Mouse (Mus musculus) cerebellum, adult 2 months (tissue): Measurements from ENCODE around the gene Lyrm7. TPM values are rescaled to one million over a fixed set of nuclear protein-coding genes. Genes with fewer than 3 reads are reported as not detected.
A peak's percentile ranks its signal among the peaks of the same experiment; 100 is the strongest.

Experiments used
- DNase-seq, 2 experiments: peaks; one replicate each; pipeline ENCODE4 v3.0.0; 2021
- H3K27ac ChIP-seq: fragments of 200-500 bp; 2 replicates; pipeline ENCODE4 v1.5.1; 2012; ENCODE audit warnings: low read length, control low read depth, inconsistent platforms; ENCODE audit not compliant: insufficient read depth
- H3K27me3 ChIP-seq: fragments of 200-500 bp; 2 replicates; pipeline ENCODE4 v1.6.1; 2012; ENCODE audit warnings: inconsistent platforms, mild to moderate bottlenecking, low read length, moderate library complexity; ENCODE audit not compliant: control insufficient read depth, insufficient read depth
- H3K4me1 ChIP-seq: fragments of 200-500 bp; 2 replicates; pipeline ENCODE4 v1.6.1; 2011; ENCODE audit warnings: low read length; ENCODE audit not compliant: control insufficient read depth, insufficient read depth
- H3K4me3 ChIP-seq: fragments of 200-500 bp; replicated peaks from 2 replicates; pipeline ENCODE3; 2011; ENCODE audit warnings: mild to moderate bottlenecking, low read depth, low read length, control low read depth; ENCODE audit not compliant: insufficient read depth
- CTCF ChIP-seq: fragments of 200-500 bp; IDR thresholded peaks from 2 replicates; pipeline ENCODE4 v1.5.1; 2011; ENCODE audit warnings: low read depth, mild to moderate bottlenecking, control low read depth, low read length, moderate library complexity, borderline replicate concordance; ENCODE audit not compliant: insufficient read depth
- POLR2A ChIP-seq: fragments of 200-500 bp; IDR thresholded peaks from 2 replicates; pipeline ENCODE4 v1.6.1; 2011; ENCODE audit warnings: low read length, control low read depth, borderline replicate concordance; ENCODE audit not compliant: insufficient read depth
- WGBS: fragments of 180-500 bp; shearing (Covaris S2); methylation state at CpG from one replicate; pipeline ENCODE4 v1.1.7; 2018; 5-methylcytosine and 5-hydroxymethylcytosine counted together
- polyA plus RNA-seq: library from polyadenylated mRNA; depleted of rRNA; stranded (reverse); fragments of >200 nt; gene quantifications from 2 replicates; pipeline ENCODE4 v1.2.3, GENCODE M21; 2012

Lyrm7 gene
- polyA plus RNA-seq, 1 experiment, result 24.3 TPM

DNA sequence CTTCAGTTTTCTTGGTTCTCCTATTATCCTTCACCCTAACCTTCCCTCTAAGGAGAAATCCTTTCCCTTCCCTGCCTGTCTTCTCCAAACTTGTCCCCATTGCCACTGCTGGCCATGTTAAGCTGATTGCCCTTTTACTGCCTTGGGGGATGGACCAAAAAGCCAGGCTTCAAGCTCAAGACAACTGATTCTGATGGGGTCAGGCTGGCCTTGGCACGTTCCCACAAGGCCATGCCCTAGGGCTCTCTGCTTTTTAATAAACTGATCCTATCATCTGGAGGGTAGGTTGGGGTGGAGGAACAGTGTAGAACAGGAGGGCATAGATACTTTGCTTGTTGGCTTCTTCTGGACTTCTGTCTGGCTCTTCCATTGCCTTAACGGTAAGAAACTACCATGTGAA lies 24.7 kb upstream of the Lyrm7 start:
- WGBS, result 81% methylated on average over 2 of the region's 2 CpGs
- no peak for DNase-seq
- Histone ChIP-seq H3K4me1 (no peaks in the 10 kb centered on the region), H3K4me3 (no peak overlapping the region), H3K27ac (no peak overlapping the region), H3K27me3 (no peaks in the 10 kb centered on the region)
- TF ChIP-seq CTCF (no peak), POLR2A (no peak)

- TF ChIP-seq POLR2A, result no peak
- TF ChIP-seq CTCF, result no peak
- no peaks in the 10 kb centered on the region for H3K4me1 ChIP-seq
- no peaks in the 10 kb centered on the region for H3K27me3 ChIP-seq
- no peak overlapping the region for H3K27ac ChIP-seq
- DNase-seq, result no peak
- no peak overlapping the region for H3K4me3 ChIP-seq
- 23% methylated on average over 5 of the region's 5 CpGs for WGBS
These were observed 24.2 kb upstream of the Lyrm7 start for GRCm38 (mm10) chr11:54884937-54885336.

DNA sequence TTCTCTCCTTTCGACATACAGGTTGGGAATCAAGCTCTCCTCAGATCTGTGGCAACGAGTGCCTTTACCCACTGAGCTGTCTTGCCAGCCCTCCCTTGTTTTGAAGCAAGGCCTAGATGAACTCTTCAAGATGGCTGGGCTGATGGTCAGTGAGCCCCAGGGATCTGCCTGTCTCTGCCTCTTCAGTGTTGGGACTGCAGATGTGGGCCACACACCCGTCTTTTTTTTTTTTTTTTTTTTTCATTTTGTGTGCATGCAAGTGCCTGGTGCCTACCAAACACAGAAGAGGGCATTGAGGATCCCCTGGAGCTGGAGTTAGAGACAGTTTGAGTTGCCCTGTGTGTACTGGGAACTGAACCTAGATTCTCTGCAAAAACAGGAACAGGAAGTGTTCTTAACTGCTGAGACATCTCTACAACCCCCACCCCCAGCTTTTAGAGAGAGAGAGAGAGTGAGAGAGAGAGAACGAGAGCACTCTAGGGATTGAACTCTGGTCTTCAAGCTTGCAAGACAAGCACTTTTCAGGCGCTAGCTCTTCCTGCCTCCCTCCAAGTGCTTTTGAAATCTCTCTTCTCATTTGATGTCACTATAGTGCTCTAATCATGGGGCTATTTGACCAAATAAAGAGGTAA lies 23.6 kb upstream of the Lyrm7 start:
- no peak for DNase-seq
- no peaks in the 10 kb centered on the region for H3K27me3 ChIP-seq
- no peak overlapping the region for H3K4me3 ChIP-seq
- no peak overlapping the region for H3K27ac ChIP-seq
- 77% methylated on average over 5 of the region's 5 CpGs for WGBS
- no peaks in the 10 kb centered on the region for H3K4me1 ChIP-seq
- TF ChIP-seq POLR2A, result no peak
- no peak for TF ChIP-seq CTCF

DNA sequence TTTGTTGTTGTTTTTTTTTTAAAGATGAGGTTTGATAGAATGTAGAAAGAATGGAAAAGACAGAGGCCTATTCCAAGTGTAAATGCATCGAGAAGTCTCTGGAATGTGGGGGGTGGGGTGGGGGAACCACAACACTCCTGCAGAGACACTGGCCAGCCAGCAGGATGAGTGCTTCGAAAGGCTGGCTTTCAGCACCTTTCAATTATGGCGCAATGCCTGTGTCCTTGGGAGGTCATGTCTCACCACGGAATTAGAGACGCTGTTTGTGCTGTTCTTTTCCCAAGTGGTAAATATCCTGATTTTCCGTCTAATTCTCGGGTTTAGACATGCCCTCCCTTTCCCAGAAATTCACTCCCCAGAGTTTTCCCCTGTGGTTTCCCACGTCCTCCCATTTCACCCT lies 22.0 kb upstream of the Lyrm7 start:
- no peak overlapping the region for H3K27ac ChIP-seq
- DNase-seq, result no peak
- TF ChIP-seq CTCF, result no peak
- no peak for TF ChIP-seq POLR2A
- no peak overlapping the region for H3K4me3 ChIP-seq
- no peaks in the 10 kb centered on the region for H3K27me3 ChIP-seq
- H3K4me1 ChIP-seq, result no peaks in the 10 kb centered on the region
- WGBS, result 50% methylated on average over 8 of the region's 8 CpGs

GRCm38 (mm10) chr11:54881051-54881474 lies 20.3 kb upstream of the Lyrm7 start:
- TF ChIP-seq CTCF, result no peak
- no peak for TF ChIP-seq POLR2A
- H3K27me3 ChIP-seq, result no peaks in the 10 kb centered on the region
- 37% methylated on average over 2 of the region's 2 CpGs for WGBS
- no peak overlapping the region for H3K4me3 ChIP-seq
- DNase-seq, result no peak
- no peak overlapping the region for H3K27ac ChIP-seq
- H3K4me1 ChIP-seq, result no peaks in the 10 kb centered on the region

- H3K4me3 ChIP-seq, result no peak overlapping the region
- no peaks in the 10 kb centered on the region for H3K4me1 ChIP-seq
- 92% methylated on average over 10 of the region's 10 CpGs for WGBS
- no peak for DNase-seq
- H3K27ac ChIP-seq, result no peak overlapping the region
- no peak for TF ChIP-seq POLR2A
- no peaks in the 10 kb centered on the region for H3K27me3 ChIP-seq
These were observed 19.2 kb upstream of the Lyrm7 start for GRCm38 (mm10) chr11:54879922-54880321.

DNA sequence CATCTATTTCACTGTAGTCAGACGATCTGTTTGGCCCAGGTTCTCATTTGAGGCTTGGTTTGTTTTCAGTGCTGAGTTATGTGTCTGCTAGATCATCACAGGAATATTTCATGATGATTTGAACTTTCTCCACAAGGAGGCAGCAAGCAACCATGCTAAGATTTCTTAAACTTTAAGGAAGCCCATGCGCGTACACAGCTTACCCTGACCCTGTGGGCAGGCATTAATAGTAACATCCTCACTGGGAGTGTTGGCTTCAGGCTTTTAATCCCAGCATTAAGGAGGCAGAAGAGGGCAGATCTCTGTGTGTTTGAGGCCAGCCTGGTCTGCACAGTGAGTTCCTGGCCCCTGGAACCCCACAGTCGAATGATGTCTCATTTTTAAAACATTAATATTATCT lies 18.7 kb upstream of the Lyrm7 start:
- Histone ChIP-seq H3K27ac (no peak overlapping the region), H3K4me3 (no peak overlapping the region), H3K4me1 (no peaks in the 10 kb centered on the region), H3K27me3 (no peaks in the 10 kb centered on the region)
- 41% methylated on average over 4 of the region's 4 CpGs for WGBS
- DNase-seq, result no peak
- peak; percentile 58 for TF ChIP-seq CTCF
- TF ChIP-seq POLR2A, result no peak

DNA sequence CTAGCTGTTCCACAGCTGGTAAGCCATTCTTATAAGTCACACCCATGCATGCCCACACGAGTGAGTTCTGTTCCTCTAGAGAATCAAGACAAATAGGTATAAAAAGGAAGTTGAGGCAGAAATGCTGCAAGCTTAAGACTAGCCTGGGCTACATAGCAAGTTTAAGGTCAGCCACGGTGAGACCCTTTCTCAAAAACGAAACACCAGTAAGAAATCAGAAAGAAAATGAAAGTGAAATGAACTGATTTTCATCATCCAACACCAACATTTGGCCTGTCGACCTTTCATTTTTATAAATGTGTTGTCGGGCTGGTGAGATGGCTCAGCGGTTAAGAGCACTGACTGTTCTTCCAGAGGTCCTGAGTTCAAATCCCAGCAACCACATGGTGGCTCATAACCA lies 18.2 kb upstream of the Lyrm7 start:
- TF ChIP-seq POLR2A, result no peak
- TF ChIP-seq CTCF, result no peak
- WGBS, result 84% methylated on average over 6 of the region's 6 CpGs
- Histone ChIP-seq H3K27ac (no peak overlapping the region), H3K4me1 (no peaks in the 10 kb centered on the region), H3K27me3 (no peaks in the 10 kb centered on the region), H3K4me3 (no peak overlapping the region)
- DNase-seq, result no peak

DNA sequence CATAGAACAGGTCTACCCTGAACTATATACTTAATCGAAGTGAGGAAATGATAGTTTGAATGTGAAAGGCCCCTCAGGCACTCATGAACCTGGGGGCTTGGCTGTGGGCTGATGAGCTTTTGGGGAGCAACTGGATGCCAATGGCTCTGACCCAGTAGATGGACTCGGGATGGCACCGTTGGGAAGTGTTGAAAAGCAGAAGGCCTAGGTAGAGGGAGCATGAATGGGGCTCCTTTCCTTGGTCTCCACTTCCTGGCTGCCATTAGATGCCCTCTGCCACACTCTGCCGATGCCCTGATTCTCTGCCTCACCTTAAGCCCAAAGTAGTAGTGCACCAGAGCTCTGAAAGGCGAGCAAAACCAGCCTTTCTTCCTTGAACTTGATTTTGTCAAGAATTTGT lies 15.3 kb upstream of the Lyrm7 start:
- WGBS, result 87% methylated on average over 5 of the region's 5 CpGs
- TF ChIP-seq CTCF, result no peak
- no peak for TF ChIP-seq POLR2A
- no peak overlapping the region for H3K27ac ChIP-seq
- H3K4me3 ChIP-seq, result no peak overlapping the region
- no peaks in the 10 kb centered on the region for H3K27me3 ChIP-seq
- H3K4me1 ChIP-seq, result no peaks in the 10 kb centered on the region; the same call in 1 of the 2 replicates
- no peak for DNase-seq
